Mouse (Mus musculus): Measurements from ENCODE around the gene Spata45. TPM values are rescaled to one million over a fixed set of nuclear protein-coding genes. Genes with fewer than 3 reads are reported as not detected.
A peak's percentile ranks its signal among the peaks of the same experiment; 100 is the strongest.

The Spata45 gene
- polyA plus RNA-seq, 1 experiment from 2014 or later: not detected

DNA sequence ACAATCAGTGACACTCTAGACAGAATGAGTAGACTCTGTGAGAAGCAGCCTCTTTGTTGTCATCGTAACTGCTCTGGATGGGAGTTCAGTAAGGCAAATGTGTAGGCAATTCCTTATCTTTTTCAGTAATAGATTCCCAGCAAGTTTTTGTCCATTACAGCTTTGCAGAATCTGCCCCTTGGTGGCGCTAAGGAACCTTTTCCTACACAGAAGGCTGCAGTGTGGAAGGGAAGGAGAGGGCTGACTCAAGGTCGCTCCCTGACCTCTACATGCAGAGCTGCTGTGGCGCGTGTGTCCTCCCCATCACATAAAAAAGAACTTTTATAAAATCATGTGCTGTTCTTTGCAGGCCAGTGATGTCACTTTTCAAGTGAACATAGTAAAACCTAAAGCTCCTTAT, 31.9 kb downstream of the Spata45 start:
- ATAC-seq: no peak
- Histone ChIP-seq H3K9me3 (replicated peaks; ENCODE audit: control insufficient read depth, low read length) (no peaks in the 10 kb centered on the region), H3K4me2 (ENCODE audit: low read length) (no peak overlapping the region), H3K27me3 (replicated peaks; ENCODE audit: control insufficient read depth, insufficient read depth, low read length) (no peaks in the 10 kb centered on the region), H3K4me1 (ENCODE audit: control insufficient read depth, insufficient read depth, low read length) (peaks cover 6% of the 10 kb centered on the region; the same call in 1 of the 2 replicates), H3K27ac (ENCODE audit: low read depth, low read length) (no peak overlapping the region), H3K36me3 (ENCODE audit: control insufficient read depth, insufficient read depth, low read length) (peaks cover 64% of the 10 kb centered on the region), H3K9ac (ENCODE audit: low read length) (no peak overlapping the region), H3K4me3 (ENCODE audit: low read depth, low read length) (no peak overlapping the region)
- DNase-seq (ENCODE audit: low spot score): no peak
- WGBS: 76% methylated on average over 5 of the region's 5 CpGs

GRCm38 (mm10) chr1:191070259-191070658, 33.8 kb downstream of the Spata45 start:
- Histone ChIP-seq H3K4me2 (ENCODE audit: low read length) (no peak overlapping the region), H3K36me3 (ENCODE audit: control insufficient read depth, insufficient read depth, low read length) (peaks cover 75% of the 10 kb centered on the region), H3K27ac (ENCODE audit: low read depth, low read length) (no peak overlapping the region), H3K27me3 (replicated peaks; ENCODE audit: control insufficient read depth, insufficient read depth, low read length) (no peaks in the 10 kb centered on the region), H3K9me3 (replicated peaks; ENCODE audit: control insufficient read depth, low read length) (no peaks in the 10 kb centered on the region), H3K9ac (ENCODE audit: low read length) (no peak overlapping the region), H3K4me1 (ENCODE audit: control insufficient read depth, insufficient read depth, low read length) (no peaks in the 10 kb centered on the region), H3K4me3 (ENCODE audit: low read depth, low read length) (no peak overlapping the region)
- 90% methylated on average over 4 of the region's 4 CpGs for WGBS
- ATAC-seq (no peak), DNase-seq (ENCODE audit: low spot score) (no peak)

DNA sequence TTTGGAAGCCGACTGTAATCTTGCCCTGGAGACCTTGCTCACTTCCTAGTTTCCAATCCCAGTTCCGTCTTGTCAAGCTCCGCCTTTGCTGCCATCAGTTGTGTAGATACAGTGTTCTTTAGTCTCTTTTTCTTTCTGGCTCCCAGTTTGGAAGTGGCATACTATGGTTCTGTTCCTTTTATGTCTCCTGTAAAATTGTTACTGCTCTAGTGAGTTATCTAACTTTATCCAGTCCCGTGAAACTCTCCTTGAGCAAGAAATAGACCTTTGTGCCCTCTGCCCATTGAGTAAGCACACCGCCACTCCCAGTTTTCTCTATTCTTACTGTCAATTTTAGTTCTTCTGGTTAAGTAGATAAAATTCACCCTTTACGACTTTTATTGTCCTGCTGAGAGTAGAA, 35.2 kb downstream of the Spata45 start:
- H3K9me3 ChIP-seq (replicated peaks; ENCODE audit: control insufficient read depth, low read length): no peaks in the 10 kb centered on the region
- ATAC-seq: no peak
- no peak overlapping the region for H3K4me2 ChIP-seq (ENCODE audit: low read length)
- WGBS: 89% methylated on average over 6 of the region's 6 CpGs
- no peak overlapping the region for H3K27ac ChIP-seq (ENCODE audit: low read depth, low read length)
- H3K4me1 ChIP-seq (ENCODE audit: control insufficient read depth, insufficient read depth, low read length): no peaks in the 10 kb centered on the region
- H3K27me3 ChIP-seq (replicated peaks; ENCODE audit: control insufficient read depth, insufficient read depth, low read length): no peaks in the 10 kb centered on the region
- no peak overlapping the region for H3K9ac ChIP-seq (ENCODE audit: low read length)
- no peak overlapping the region for H3K4me3 ChIP-seq (ENCODE audit: low read depth, low read length)
- peaks cover 70% of the 10 kb centered on the region for H3K36me3 ChIP-seq (ENCODE audit: control insufficient read depth, insufficient read depth, low read length)
- DNase-seq (ENCODE audit: low spot score): no peak

DNA sequence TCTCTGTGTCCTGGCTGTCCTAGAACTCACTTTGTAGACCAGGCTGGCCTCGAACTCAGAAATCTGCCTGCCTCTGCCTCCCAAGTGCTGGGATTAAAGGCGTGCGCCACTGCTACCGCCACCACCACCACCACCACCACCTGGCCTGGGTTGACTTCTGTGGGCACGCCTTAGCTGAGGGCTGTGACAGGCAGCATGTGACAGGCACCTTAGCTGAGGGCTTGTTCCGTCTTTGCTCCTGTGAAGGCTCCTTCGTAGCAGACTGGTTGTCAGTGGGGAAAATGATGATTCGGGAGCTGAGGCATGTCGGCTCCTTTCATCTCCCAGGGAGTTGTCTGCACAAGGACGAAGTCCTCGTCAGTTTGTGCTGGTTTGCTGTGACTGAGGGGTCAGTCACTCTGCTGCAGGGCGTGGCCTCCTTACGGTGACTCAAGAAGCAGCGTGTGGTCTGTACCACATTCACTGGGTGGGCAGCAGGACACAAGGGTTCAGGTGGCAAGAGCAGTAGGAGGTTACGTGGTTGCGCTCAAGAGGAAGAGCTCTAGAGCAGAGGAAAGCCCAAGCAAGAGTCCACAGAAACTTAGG, 36.0 kb downstream of the Spata45 start:
- DNase-seq (ENCODE audit: low spot score) (no peak), ATAC-seq (no peak)
- no peak overlapping the region for H3K4me2 ChIP-seq (ENCODE audit: low read length)
- no peaks in the 10 kb centered on the region for H3K4me1 ChIP-seq (ENCODE audit: control insufficient read depth, insufficient read depth, low read length)
- WGBS: 93% methylated on average over 16 of the region's 16 CpGs
- peaks cover 74% of the 10 kb centered on the region for H3K36me3 ChIP-seq (ENCODE audit: control insufficient read depth, insufficient read depth, low read length)
- no peaks in the 10 kb centered on the region for H3K9me3 ChIP-seq (replicated peaks; ENCODE audit: control insufficient read depth, low read length)
- H3K9ac ChIP-seq (ENCODE audit: low read length): no peak overlapping the region
- H3K27me3 ChIP-seq (replicated peaks; ENCODE audit: control insufficient read depth, insufficient read depth, low read length): no peaks in the 10 kb centered on the region
- no peak overlapping the region for H3K27ac ChIP-seq (ENCODE audit: low read depth, low read length)
- no peak overlapping the region for H3K4me3 ChIP-seq (ENCODE audit: low read depth, low read length)

GRCm38 (mm10) chr1:191073001-191073400, 36.6 kb downstream of the Spata45 start:
- no peaks in the 10 kb centered on the region for H3K9me3 ChIP-seq (replicated peaks; ENCODE audit: control insufficient read depth, low read length)

GRCm38 (mm10) chr1:191073486-191073885, 37.0 kb downstream of the Spata45 start:
- ATAC-seq (no peak), DNase-seq (ENCODE audit: low spot score) (no peak)
- Histone ChIP-seq H3K4me3 (ENCODE audit: low read depth, low read length) (no peak overlapping the region), H3K36me3 (ENCODE audit: control insufficient read depth, insufficient read depth, low read length) (peaks cover 76% of the 10 kb centered on the region), H3K9me3 (replicated peaks; ENCODE audit: control insufficient read depth, low read length) (no peaks in the 10 kb centered on the region), H3K4me2 (ENCODE audit: low read length) (no peak overlapping the region), H3K4me1 (ENCODE audit: control insufficient read depth, insufficient read depth, low read length) (no peaks in the 10 kb centered on the region), H3K27ac (ENCODE audit: low read depth, low read length) (no peak overlapping the region), H3K9ac (ENCODE audit: low read length) (no peak overlapping the region), H3K27me3 (replicated peaks; ENCODE audit: control insufficient read depth, insufficient read depth, low read length) (no peaks in the 10 kb centered on the region)
- 91% methylated on average over 4 of the region's 4 CpGs for WGBS

More at GRCm38 (mm10) chr1:191073001-191073400, 36.6 kb downstream of the Spata45 start:
- Histone ChIP-seq H3K9ac (ENCODE audit: low read length) (no peak overlapping the region), H3K27ac (ENCODE audit: low read depth, low read length) (no peak overlapping the region), H3K36me3 (ENCODE audit: control insufficient read depth, insufficient read depth, low read length) (peaks cover 75% of the 10 kb centered on the region), H3K4me1 (ENCODE audit: control insufficient read depth, insufficient read depth, low read length) (no peaks in the 10 kb centered on the region), H3K4me2 (ENCODE audit: low read length) (no peak overlapping the region), H3K27me3 (replicated peaks; ENCODE audit: control insufficient read depth, insufficient read depth, low read length) (no peaks in the 10 kb centered on the region), H3K4me3 (ENCODE audit: low read depth, low read length) (no peak overlapping the region)
- ATAC-seq: no peak
- 68% methylated on average over 6 of the region's 6 CpGs for WGBS
- peak; percentile 11 for DNase-seq (ENCODE audit: low spot score)

GRCm38 (mm10) chr1:191075199-191075883, 38.9 kb downstream of the Spata45 start:
- DNase-seq (ENCODE audit: low spot score): peak; percentile 82
- no peak overlapping the region for H3K9ac ChIP-seq (ENCODE audit: low read length)
- no peaks in the 10 kb centered on the region for H3K9me3 ChIP-seq (replicated peaks; ENCODE audit: control insufficient read depth, low read length)
- H3K4me1 ChIP-seq (ENCODE audit: control insufficient read depth, insufficient read depth, low read length): no peaks in the 10 kb centered on the region
- no peak overlapping the region for H3K4me2 ChIP-seq (ENCODE audit: low read length)
- WGBS: 66% methylated on average over 10 of the region's 10 CpGs
- no peak overlapping the region for H3K4me3 ChIP-seq (ENCODE audit: low read depth, low read length)
- no peak overlapping the region for H3K27ac ChIP-seq (ENCODE audit: low read depth, low read length)
- H3K36me3 ChIP-seq (ENCODE audit: control insufficient read depth, insufficient read depth, low read length): peaks cover 68% of the 10 kb centered on the region
- no peak for ATAC-seq
- no peaks in the 10 kb centered on the region for H3K27me3 ChIP-seq (replicated peaks; ENCODE audit: control insufficient read depth, insufficient read depth, low read length)

DNA sequence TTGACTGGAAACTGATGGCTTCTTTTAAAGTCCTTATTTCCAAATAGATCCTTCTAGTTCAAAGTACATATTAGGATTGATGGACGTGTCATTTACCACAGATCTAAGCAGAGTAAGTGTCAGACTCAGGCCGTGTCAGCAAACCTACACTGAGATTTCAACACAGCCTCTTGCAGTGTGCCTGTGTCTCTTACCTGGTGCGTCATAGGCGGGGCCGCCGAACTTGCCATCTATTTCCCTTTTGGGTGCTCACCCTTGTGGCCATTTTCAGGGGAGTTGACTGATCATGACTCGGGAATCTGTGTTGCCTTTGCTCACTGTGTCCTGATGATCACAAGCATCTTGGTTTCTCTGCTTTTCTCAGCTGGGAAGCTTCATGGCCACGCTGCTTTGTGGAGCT, 46.8 kb downstream of the Spata45 start:
- Histone ChIP-seq H3K9ac (ENCODE audit: low read length) (no peak overlapping the region), H3K4me2 (ENCODE audit: low read length) (no peak overlapping the region), H3K36me3 (ENCODE audit: control insufficient read depth, insufficient read depth, low read length) (peaks cover 42% of the 10 kb centered on the region), H3K27me3 (replicated peaks; ENCODE audit: control insufficient read depth, insufficient read depth, low read length) (no peaks in the 10 kb centered on the region), H3K27ac (ENCODE audit: low read depth, low read length) (no peak overlapping the region), H3K4me3 (ENCODE audit: low read depth, low read length) (no peak overlapping the region), H3K4me1 (ENCODE audit: control insufficient read depth, insufficient read depth, low read length) (no peaks in the 10 kb centered on the region), H3K9me3 (replicated peaks; ENCODE audit: control insufficient read depth, low read length) (no peaks in the 10 kb centered on the region)
- ATAC-seq: no peak
- no peak for DNase-seq (ENCODE audit: low spot score)
- 84% methylated on average over 8 of the region's 8 CpGs for WGBS

- no peak overlapping the region for H3K9ac ChIP-seq (ENCODE audit: low read length)
- no peaks in the 10 kb centered on the region for H3K27me3 ChIP-seq (replicated peaks; ENCODE audit: control insufficient read depth, insufficient read depth, low read length)
- DNase-seq (ENCODE audit: low spot score) (peak; percentile 61), ATAC-seq (no peak)
- 70% methylated on average over 5 of the region's 5 CpGs for WGBS
- H3K4me3 ChIP-seq (ENCODE audit: low read depth, low read length): no peak overlapping the region
- H3K4me1 ChIP-seq (ENCODE audit: control insufficient read depth, insufficient read depth, low read length): no peaks in the 10 kb centered on the region
- H3K36me3 ChIP-seq (ENCODE audit: control insufficient read depth, insufficient read depth, low read length): peaks cover 33% of the 10 kb centered on the region
- H3K9me3 ChIP-seq (replicated peaks; ENCODE audit: control insufficient read depth, low read length): no peaks in the 10 kb centered on the region
- H3K4me2 ChIP-seq (ENCODE audit: low read length): no peak overlapping the region
- H3K27ac ChIP-seq (ENCODE audit: low read depth, low read length): no peak overlapping the region
Measured at GRCm38 (mm10) chr1:191084951-191085559, 48.6 kb downstream of the Spata45 start.

All from forebrain, embryonic 14.5 days (tissue).